Mouse (Mus musculus): ENCODE results near the gene Desi1.

DNA sequence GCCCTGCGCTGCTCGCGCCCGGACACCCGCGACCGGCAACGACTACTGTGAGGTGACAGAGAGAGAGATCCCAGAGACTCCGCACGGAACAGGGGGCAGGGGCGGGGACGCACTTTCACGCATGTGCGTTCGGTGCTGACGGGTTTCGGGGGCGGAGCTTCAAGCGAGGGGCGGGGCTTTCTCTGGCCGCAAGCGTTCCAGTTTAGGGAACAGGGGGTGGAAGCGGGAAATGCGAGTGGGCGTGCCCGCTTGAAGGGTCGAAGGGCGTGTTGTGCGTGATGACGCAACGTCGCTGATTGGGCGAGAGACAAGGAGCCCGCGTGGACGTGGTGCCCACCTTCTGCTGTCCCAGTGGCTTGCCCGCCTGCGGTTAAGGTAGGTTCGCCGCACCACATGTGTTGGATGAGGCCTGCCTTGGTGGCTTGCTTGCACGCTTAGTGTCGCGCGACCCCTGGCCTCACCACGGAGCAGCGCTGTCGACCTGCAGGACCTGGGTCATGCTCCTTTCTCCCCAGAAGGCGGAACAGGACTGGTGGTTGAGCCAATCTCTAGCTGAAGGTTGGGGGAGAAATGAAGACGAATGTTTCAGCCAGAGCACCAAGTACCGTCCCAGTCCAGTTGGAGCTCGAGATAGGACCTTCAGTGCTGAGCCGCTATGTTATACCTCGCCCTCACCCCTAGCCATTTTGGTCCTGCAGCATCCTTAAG is 17.4 kb downstream of the Desi1 start:
- TF ChIP-seq USF1 (IDR thresholded peaks at IDR 0.05; ENCODE audit: low read depth, low read length) (no peak), KAT2A (IDR thresholded peaks at IDR 0.05; ENCODE audit: insufficient replicate concordance, low read length) (no peak), CTCF (conservative IDR thresholded peaks at IDR 0.05 in 1 of 2, IDR thresholded peaks at IDR 0.05 in 1 of 2; ENCODE audit: low read depth in 2 of 2, low read length in 2 of 2) (peak in 1 of 2 experiments; percentile 46; a peak in 2 of 4 replicates), EP300 (IDR thresholded peaks at IDR 0.05; ENCODE audit: low read length) (no peak), CHD2 (IDR thresholded peaks at IDR 0.05; ENCODE audit: low read length) (no peak), JUN (IDR thresholded peaks at IDR 0.05; ENCODE audit: insufficient read depth, low read depth, low read length) (no peak), MYC (IDR thresholded peaks at IDR 0.05; ENCODE audit: low read depth, low read length) (peak; percentile 90), POLR2AphosphoS2 (IDR thresholded peaks at IDR 0.05; ENCODE audit: low read depth, low read length) (no peak), MAFK (IDR thresholded peaks at IDR 0.05; ENCODE audit: insufficient replicate concordance, low read length) (no peak), HCFC1 (IDR thresholded peaks at IDR 0.05; ENCODE audit: low read depth, low read length) (peak; percentile 13)

Data from CH12.LX (cell line).